Mouse (Mus musculus) kidney, adult 2 months (tissue): ENCODE measurements around the gene Adad2. TPM values are rescaled to one million over a fixed set of nuclear protein-coding genes. Genes with fewer than 3 reads are reported as not detected.

ENCODE experiments used
- DNase-seq: peaks from one replicate; pipeline ENCODE4 v3.0.0; 2021
- H3K27ac ChIP-seq: fragments of 200-500 bp; 2 replicates; pipeline ENCODE4 v1.5.1; 2012; ENCODE audit warnings: low read depth, low read length, control low read depth, inconsistent platforms; ENCODE audit not compliant: insufficient read depth
- H3K27me3 ChIP-seq: fragments of 200-500 bp; replicated peaks from 2 replicates; pipeline ENCODE4 v1.6.1; 2012; ENCODE audit warnings: mild to moderate bottlenecking, moderate library complexity, low read length, inconsistent platforms; ENCODE audit not compliant: control insufficient read depth, insufficient read depth
- H3K36me3 ChIP-seq: fragments of 200-500 bp; 2 replicates; pipeline ENCODE4 v1.6.1; 2012; ENCODE audit warnings: mild to moderate bottlenecking, moderate library complexity, low read length, inconsistent platforms; ENCODE audit not compliant: control insufficient read depth, insufficient read depth
- H3K4me1 ChIP-seq: fragments of 200-500 bp; 2 replicates; pipeline ENCODE4 v1.6.1; 2011; ENCODE audit warnings: low read length; ENCODE audit not compliant: control insufficient read depth, insufficient read depth
- H3K4me3 ChIP-seq: fragments of 200-500 bp; 2 replicates; pipeline ENCODE4 v1.5.1; 2011; ENCODE audit warnings: mild to moderate bottlenecking, low read depth, low read length, control low read depth; ENCODE audit not compliant: insufficient read depth
- CTCF ChIP-seq: fragments of 200-500 bp; conservative IDR thresholded peaks from 2 replicates; pipeline ENCODE4 v1.5.1; 2011; ENCODE audit warnings: low read depth, mild to moderate bottlenecking, control low read depth, low read length, moderate library complexity, mixed read lengths; ENCODE audit not compliant: insufficient read depth, insufficient read length
- POLR2A ChIP-seq: fragments of 200-500 bp; IDR thresholded peaks from one replicate; pipeline ENCODE4 v1.6.1; 2011; ENCODE audit warnings: low read depth, low read length, control low read depth
- WGBS: fragments of 180-500 bp; shearing (Covaris S2); methylation state at CpG from one replicate; pipeline ENCODE4 v1.1.7; 2018; 5-methylcytosine and 5-hydroxymethylcytosine counted together
- polyA plus RNA-seq: library from polyadenylated mRNA; depleted of rRNA; stranded (reverse); fragments of >200 nt; gene quantifications from 2 replicates; pipeline ENCODE4 v1.2.3, GENCODE M21; 2012

Gene Adad2
- polyA plus RNA-seq, 1 experiment, result not detected

DNA sequence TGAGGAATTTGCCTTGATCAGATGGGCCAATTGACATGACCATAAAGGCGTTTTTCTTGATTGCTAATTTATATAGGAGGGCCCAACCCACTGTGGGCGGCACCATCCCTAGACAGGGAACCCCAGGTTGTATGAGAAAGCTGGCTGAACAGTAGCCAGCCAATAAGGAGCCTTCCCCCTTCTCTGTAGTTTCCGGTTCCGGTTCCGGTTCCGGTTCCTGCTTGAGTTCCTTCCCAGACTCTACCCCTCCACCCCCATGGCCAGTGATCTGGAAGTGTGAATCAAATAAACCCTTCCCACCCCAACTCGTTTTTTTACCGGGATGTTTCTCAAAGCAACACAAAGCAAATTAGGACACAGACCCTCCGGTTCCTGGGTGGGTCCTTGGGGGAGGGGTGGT, 19.7 kb downstream of the Adad2 start:
- WGBS, result 76% methylated on average over 9 of the region's 9 CpGs
- DNase-seq, result no peak
- Histone ChIP-seq H3K27ac (no peak overlapping the region), H3K36me3 (no peaks in the 10 kb centered on the region), H3K4me3 (no peak overlapping the region), H3K4me1 (no peaks in the 10 kb centered on the region; the same call in 1 of the 2 replicates), H3K27me3 (no peaks in the 10 kb centered on the region)
- TF ChIP-seq POLR2A (no peak), CTCF (no peak)

DNA sequence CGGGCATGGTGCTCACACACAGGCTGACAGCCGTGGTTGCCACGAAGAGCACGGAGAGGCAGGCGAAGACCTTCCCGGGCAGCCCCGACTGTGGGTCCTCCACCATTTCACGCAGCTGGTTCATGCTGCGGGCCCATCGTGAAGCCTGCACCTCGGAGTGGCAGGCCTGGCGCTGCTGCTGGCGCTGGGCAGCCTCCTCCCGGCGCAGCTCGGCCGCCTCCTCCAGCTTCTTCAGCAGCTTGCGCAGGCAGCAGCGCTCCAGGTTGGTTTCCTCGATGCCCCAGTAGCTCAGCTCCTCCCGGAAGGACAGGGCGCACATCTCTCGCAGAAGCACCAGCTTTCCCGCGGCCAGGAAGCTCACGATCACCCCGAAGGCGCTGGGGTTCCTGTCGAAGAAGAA, 20.4 kb downstream of the Adad2 start:
- no peak overlapping the region for H3K4me3 ChIP-seq
- TF ChIP-seq POLR2A (no peak), CTCF (no peak)
- H3K36me3 ChIP-seq, result no peaks in the 10 kb centered on the region
- no peaks in the 10 kb centered on the region for H3K27me3 ChIP-seq
- no peaks in the 10 kb centered on the region; the same call in 1 of the 2 replicates for H3K4me1 ChIP-seq
- no peak for DNase-seq
- H3K27ac ChIP-seq, result no peak overlapping the region
- WGBS, result 75% methylated on average over 29 of the region's 29 CpGs

DNA sequence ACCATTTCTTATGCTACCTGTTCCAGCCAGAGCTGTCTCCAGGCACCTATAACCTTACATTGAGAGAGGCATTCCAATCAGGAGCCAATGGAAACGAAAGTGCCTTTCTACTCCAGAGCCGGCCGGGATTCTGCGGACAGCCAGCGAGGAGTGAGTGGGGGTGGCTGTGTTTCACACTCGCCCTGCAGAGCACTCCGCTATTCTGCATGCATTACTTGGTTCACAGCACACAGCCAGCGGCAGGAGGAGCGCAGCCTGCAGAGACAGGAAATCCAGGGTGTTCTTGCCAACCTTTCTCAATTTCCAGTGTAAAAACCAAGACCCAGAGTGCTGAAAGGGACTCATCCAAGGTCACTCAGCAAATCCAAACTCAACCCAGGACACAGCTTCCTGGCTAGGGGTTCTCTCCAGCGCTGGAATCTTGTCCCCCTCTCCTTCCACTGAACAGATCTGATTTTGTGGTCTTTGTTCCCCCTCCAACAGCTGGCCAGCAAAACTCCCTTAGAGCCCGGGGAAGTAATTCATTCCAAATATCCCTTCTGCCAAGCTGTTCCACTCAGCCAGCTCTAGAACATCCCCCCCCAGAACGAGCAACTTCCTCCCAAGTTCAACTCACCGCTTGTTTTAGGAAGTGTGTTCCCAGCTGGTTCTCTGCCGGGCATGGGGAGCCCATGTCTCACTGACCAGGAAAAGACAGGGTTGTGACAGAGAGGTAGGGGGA, 22.2 kb downstream of the Adad2 start:
- 12% methylated on average over 14 of the region's 14 CpGs for WGBS
- peak; percentile 33 for DNase-seq
- H3K27ac ChIP-seq, result 0 out of 2 replicates have a peak overlapping the region, but pooled peaks have one; percentile 28
- H3K36me3 ChIP-seq, result no peaks in the 10 kb centered on the region
- H3K4me1 ChIP-seq, result no peaks in the 10 kb centered on the region; the same call in 1 of the 2 replicates
- H3K27me3 ChIP-seq, result no peaks in the 10 kb centered on the region
- TF ChIP-seq POLR2A, result no peak
- TF ChIP-seq CTCF, result no peak
- H3K4me3 ChIP-seq, result no peak overlapping the region

DNA sequence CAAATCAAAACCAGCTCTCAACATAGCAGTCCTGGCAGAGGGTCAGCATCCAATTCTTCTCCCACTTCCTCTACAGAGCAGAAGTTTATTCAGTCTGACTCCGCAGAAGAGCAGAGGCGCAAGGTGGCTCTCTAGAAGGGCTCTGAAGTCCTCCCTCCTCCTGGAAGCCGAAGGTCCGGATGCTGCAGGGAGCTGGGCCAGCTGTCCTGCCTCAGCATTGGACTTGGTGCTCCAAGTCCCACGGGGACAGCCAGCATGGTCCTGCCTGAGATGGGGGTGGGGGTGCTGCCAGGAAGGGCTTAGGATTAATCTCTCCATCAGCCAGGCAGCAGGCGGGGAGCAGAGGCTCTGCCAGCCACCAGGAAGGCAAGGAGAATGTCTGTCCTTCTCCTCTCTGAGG, 22.8 kb downstream of the Adad2 start, which contains the start of gene Kcng4:
TSS of gene Kcng4 (minus strand) at position 303 of the 400 bp plus-strand sequence.
- Histone ChIP-seq H3K4me1 (no peaks in the 10 kb centered on the region; the same call in 1 of the 2 replicates), H3K4me3 (no peak within 1 kb of the TSS), H3K27ac (0 out of 2 replicates have a peak within 1 kb of the TSS, but pooled peaks have one; percentile 28), H3K27me3 (no peaks in the 10 kb centered on the region), H3K36me3 (no peaks in the 10 kb centered on the region)
- 37% methylated on average over 6 of the region's 6 CpGs for WGBS
- TF ChIP-seq POLR2A, result no peak
- no peak for TF ChIP-seq CTCF
- DNase-seq, result peak; percentile 27

DNA sequence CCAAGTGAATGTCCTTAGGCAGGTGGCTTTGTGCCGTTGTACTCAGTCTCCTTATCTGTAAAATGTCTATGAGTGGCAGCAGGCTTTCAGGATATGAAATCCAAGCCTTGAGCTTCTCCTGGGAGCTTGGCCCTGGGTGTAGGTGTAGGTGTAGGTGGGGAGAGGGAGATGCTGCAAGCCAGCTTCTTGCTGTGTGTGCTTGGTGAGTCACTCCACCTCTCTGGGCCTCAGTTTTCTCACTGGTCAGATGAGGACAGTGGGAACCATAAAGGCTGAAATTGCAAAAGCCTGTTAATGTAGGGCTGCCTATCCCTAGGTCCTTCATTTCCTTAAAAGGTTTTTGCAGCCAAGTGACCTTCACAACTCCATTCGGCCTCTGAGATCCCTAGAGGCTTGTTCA, 23.4 kb downstream of the Adad2 start:
- TF ChIP-seq POLR2A (no peak), CTCF (no peak)
- Histone ChIP-seq H3K4me3 (no peak overlapping the region), H3K27me3 (no peaks in the 10 kb centered on the region), H3K36me3 (no peaks in the 10 kb centered on the region), H3K27ac (no peak overlapping the region), H3K4me1 (no peaks in the 10 kb centered on the region; the same call in 1 of the 2 replicates)
- WGBS, result 70% methylated on average over 2 of the region's 2 CpGs
- DNase-seq, result no peak

DNA sequence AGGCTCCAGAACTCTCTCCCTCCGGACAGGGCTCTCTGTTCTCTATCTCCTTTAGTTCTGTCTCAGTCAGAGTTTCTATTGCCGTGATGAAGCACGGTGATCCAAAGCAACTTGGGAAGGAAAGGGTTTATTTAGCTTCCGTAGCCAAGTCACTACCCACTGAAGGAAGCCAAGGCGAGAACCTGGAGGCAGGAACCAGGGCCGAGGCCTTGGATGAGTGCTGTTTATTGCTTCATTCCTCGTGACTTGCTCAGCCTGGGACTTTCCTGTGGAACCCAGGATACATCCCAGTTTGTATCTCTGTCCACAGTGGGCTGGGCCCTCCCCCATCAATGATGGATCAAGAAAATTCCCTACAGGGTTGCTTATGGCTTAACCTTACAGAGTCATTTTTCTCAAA, 24.2 kb downstream of the Adad2 start:
- no peaks in the 10 kb centered on the region for H3K36me3 ChIP-seq
- H3K27me3 ChIP-seq, result no peaks in the 10 kb centered on the region
- 57% methylated on average over 7 of the region's 7 CpGs for WGBS
- TF ChIP-seq CTCF, result no peak
- TF ChIP-seq POLR2A, result no peak
- H3K27ac ChIP-seq, result no peak overlapping the region
- H3K4me3 ChIP-seq, result no peak overlapping the region
- no peaks in the 10 kb centered on the region; the same call in 1 of the 2 replicates for H3K4me1 ChIP-seq
- DNase-seq, result no peak

DNA sequence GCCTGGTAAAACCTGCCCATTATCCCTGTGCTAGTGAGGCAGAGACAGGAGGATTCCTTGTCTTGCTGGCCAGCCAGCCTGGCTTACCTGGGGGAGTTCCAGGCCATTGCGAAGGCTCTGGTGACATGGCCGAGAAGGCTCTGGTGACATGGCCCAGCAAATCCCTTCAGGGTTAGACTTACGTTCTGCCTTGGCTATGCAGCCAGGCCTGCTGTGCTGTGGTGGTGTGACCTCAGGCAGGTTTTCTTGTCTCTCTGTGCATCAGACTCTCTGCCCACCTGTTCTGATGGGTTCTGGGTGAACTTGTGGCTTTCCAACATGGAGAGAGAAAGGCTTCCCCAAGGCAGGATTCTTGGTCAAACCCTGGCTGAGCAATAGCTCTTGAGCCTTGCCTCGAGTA, 24.8 kb downstream of the Adad2 start:
- Histone ChIP-seq H3K27ac (no peak overlapping the region), H3K4me3 (no peak overlapping the region), H3K4me1 (no peaks in the 10 kb centered on the region; the same call in 1 of the 2 replicates), H3K27me3 (no peaks in the 10 kb centered on the region), H3K36me3 (no peaks in the 10 kb centered on the region)
- no peak for TF ChIP-seq POLR2A
- no peak for TF ChIP-seq CTCF
- 91% methylated on average over 4 of the region's 4 CpGs for WGBS
- DNase-seq, result no peak
